Mouse (Mus musculus): ENCODE data around the gene Hpf1.

Gene Hpf1

GRCm38 (mm10) chr8:60895878-60896277, 5.7 kb downstream of the Hpf1 start:
- peak; percentile 16 for DNase-seq (ENCODE audit: low read depth)

DNA sequence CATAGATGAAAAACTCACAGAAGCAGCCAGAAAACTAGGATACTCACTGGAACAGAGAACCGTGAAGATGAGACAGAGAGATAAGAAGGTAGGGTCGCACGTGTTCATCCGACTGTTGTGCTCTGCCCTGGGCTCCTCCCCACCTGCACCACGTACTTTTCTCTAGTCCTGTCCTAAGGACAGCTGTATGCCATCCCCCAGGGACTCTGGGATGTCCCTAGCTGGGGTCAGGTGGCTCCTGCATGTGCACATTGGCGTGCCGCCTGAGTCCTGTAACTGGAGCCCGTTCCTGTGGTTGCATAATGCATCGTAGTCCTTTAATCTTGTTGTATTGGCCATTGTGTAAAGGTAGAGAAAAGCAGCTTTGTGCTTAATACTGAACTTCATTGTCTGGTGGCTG, 9.9 kb downstream of the Hpf1 start:
- no peak for DNase-seq (ENCODE audit: low read depth)

DNA sequence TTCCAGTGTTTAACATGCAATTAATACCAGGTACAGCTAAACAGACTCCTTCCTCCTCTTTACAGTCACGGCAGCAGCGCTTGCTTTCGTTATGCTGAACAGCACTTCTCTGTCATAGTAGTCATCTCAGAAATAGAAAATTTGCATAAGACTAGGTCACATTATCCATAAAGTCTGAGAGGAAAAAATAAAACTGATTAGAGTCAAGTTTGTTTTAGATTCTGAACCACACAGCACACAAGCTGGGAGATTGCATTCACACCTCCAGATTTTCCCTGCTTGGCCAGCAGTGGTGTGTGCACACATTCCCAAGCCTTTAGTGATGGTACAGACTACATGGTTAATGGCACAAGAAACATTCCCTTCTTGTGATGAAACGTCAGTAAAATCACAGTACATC, 21.9 kb downstream of the Hpf1 start:
- DNase-seq (ENCODE audit: low read depth) = no peak

DNA sequence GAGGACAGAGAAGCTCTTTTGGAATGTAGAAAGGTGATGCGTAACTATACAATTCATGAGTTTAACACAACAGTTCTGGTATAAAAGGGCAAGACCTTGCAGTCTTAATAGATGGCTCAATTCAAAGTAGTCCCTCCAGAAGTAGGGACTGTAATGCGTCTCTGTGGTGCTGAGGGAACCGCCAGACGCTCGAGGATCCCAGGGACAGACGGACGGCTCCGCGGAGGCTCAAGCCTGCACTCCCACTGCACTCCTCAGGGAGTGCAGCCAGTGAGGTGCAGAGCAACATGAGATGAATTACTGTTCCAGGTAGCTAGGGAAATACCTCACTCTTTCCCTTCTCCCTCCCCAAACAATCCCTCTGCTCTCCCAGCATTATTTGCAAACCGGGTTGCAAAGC, 22.3 kb downstream of the Hpf1 start:
- DNase-seq (ENCODE audit: low read depth) = no peak

DNA sequence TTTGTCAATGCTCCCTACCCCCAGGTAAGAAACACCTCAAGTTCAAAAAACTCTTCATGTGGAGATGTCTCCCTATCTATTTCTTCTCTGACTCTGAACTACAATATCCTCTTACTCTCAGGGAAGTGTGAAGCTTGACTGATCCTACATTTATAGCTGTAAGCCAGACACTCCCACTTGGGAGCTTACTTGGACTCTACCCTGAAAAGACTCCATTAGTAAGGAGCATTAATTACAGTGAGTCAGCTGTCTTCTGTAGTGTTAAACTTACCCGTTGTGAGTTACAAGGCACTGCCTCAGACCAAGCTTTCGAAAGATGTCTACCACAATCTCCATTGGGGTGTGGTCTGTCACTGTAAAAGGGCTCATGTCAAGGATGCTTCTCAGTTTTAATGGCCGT, 28.9 kb downstream of the Hpf1 start:
- DNase-seq (ENCODE audit: low read depth) = no peak

DNA sequence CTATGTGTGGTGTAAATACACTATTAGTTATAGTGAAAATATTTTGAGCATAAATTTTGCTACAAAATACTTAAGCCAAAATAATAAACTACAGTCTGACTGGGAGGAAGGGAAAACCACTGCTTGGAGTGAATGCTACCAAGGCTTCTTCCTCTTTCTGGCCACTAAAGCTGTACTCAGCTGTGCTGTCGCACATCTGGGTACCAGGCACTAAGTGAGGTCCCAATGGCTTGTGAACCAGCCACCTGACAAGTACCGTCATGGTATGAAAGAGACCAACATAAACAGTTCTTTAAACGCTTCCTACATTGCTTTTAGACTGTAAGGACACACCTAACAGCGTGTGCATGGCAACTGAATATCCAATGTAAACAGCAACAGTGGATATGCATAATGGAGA, 30.0 kb downstream of the Hpf1 start:
- peak; percentile 17 for DNase-seq (ENCODE audit: low read depth)

GRCm38 (mm10) chr8:60933617-60934016, 43.4 kb downstream of the Hpf1 start:
- peak; percentile 30 for DNase-seq (ENCODE audit: low read depth)

DNA sequence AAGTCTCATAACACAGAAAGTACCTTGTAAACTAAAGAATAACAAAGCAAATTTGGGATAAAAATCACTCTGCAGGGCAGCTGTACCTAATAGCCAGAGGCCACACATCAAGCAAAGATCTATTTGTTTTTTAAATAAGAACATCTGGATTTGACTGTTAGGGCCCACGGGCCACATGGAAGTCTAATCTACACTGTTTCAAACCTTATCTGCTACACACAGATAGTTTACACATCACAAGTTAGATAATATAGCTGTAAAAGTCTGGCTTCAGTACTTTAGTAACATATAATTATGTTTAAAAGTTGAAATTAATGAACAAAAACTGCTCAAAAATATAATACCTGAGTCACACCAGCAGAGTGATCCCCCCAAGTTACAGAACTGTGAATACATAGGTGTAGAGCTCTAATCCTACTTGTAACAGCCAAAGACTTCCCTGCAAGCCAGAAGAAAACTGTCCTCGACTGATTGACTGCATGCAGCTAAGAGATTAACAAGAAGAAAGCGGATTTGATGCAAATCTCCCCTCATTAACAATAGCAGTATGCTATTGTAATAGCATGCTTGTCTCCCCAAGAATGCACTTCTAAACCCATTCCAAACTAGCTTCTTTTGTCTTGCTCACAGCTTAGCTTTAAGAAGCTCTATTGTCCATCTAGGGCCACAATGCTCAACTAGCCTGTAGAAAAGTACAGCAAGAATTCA, 48.7 kb downstream of the Hpf1 start:
- no peak for DNase-seq (ENCODE audit: low read depth)

GRCm38 (mm10) chr8:60942867-60943266, 52.6 kb downstream of the Hpf1 start:
- DNase-seq (ENCODE audit: low read depth) = no peak

GRCm38 (mm10) chr8:60947503-60947902, 57.3 kb downstream of the Hpf1 start:
- DNase-seq (ENCODE audit: low read depth) = no peak

GRCm38 (mm10) chr8:60949859-60950258, 59.6 kb downstream of the Hpf1 start:
- DNase-seq (ENCODE audit: low read depth) = no peak

DNA sequence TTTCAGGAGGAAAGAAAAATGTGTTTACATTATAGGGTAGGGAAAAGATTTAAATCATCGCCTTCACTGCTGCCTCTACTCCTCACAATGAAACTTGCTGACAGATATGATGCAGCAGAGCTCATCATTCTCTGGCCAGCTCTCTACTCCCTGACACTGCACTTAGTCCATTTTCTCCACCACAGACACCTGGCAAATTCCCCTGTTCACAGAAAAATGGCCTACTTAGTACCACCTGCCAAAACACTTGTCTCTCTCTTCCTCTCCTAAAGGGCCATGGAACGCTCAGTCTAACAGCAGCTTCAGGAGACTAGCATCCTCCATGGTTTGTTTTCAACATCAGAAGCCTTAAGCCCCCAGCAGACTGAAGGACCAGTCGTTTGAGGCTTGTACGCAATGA, 61.1 kb downstream of the Hpf1 start:
- no peak for DNase-seq (ENCODE audit: low read depth)

DNA sequence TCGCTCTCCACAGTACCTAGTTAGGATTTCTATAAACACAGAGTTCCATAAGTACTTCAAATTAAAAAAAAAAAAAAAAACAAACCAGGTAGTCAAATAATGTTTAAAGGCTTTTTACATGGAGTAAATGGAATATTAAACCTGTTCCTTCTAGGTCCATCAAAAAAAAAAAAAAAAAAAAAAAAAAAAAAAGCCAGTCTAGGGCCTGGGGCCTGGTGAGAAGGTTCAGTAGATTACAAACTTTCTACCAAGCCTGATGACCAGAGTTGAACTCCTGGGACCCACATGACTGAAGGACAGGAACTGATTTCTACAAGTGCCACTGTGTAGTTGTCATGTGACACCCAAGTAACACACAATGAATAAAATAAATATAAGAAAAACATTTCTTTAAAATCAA, 61.5 kb downstream of the Hpf1 start:
- no peak for DNase-seq (ENCODE audit: low read depth)

DNA sequence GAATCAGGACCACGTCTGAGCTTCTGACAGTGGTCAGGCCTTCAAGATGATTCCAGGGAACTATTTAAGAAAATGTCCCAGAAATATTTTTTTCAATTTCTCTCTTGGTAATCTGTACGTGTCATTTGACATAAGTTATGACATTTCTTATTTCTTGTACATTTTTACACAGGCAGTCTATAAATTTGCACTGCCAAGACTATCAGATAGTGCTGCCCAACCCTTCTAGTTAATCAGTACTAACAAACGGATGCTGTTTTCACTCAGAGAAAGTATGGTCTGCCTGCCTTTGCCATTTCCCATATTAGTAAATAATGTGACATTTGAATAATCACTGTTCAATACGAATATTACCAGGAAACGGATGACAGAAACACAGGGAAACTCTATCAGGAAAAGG, 62.6 kb downstream of the Hpf1 start:
- DNase-seq (ENCODE audit: low read depth) = no peak

GRCm38 (mm10) chr8:60954281-60955014, 64.2 kb downstream of the Hpf1 start:
- DNase-seq (ENCODE audit: low read depth) = peak; percentile 97

DNA sequence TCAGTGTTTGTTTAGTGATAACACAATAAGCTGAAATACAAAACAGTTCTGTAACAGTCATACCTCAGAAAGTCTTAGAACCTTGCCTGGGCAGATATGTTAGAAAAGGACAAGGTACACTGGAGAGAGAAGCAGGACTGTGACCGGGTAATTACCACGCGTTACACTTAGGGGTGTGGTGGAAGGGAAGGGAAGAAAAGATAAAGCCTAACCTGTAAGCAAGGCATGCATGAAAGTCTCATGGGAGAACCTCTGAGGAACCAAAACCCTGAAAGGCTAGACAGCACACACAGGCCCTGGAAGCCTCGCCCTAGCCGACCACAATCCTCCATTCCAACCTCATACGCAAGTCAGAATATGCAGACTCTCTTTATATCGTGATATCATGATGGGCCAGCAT, 66.6 kb downstream of the Hpf1 start:
- DNase-seq (ENCODE audit: low read depth) = no peak

Data from 416B (cell line).